Mouse (Mus musculus) embryo, embryonic 9.5 days (tissue): ENCODE results near the gene Rhoh.

Source experiments
- DNase-seq: peaks from one replicate; pipeline ENCODE4 v3.0.0-alpha.2; 2017; ENCODE audit errors: extremely low spot score

Gene Rhoh

DNA sequence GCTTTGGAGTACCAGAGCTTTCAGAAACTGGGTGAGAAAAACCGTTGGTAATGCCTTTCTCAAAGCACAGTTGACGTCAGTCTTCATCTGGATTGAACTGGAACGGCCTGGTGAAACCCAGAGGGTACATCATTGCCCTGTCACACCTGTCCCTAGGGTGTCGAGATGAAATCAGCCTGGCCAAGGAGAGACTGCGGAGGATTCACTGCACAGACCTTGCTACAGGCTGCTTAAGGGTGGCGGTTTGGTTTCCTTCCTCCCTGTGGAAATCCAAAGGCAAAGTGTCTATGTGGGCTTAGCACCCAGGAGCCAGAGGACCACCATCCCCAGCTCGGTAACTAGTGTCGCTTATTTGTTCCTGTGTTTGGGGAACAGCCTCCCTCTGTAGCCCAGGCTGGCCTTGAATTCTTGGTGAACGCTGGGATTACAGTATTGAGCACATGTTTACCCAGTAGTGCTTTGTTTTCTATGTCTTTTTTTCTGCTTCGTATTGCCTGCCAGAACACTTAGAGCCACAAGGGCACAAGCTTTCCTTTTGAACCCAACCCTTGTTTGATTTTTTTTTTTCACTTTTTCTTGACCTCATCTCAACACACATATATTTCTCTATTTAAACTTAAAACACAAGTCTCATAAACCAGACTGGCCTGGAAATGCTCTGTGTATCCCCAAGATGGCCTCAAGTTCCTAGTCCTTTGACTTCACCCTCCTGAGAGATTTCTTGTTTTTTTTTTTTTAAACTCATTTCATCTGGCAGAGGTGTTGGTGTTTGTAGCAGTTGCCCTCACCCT is at the start of gene Rhoh:
Gene Rhoh, plus strand, starts transcription at position 60 of the 791 bp plus-strand sequence.
- DNase-seq, result no peak

GRCm38 (mm10) chr5:65823601-65824133 is 37.3 kb upstream of the Rhoh start:
- DNase-seq, result no peak

GRCm38 (mm10) chr5:65826476-65826875 is 34.5 kb upstream of the Rhoh start:
- DNase-seq, result no peak

GRCm38 (mm10) chr5:65827102-65827501 is 33.9 kb upstream of the Rhoh start:
- DNase-seq, result no peak

GRCm38 (mm10) chr5:65828261-65828660 is 32.8 kb upstream of the Rhoh start:
- no peak for DNase-seq

- no peak for DNase-seq
Measured at GRCm38 (mm10) chr5:65829059-65829458, 32.0 kb upstream of the Rhoh start.

- no peak for DNase-seq
Measured at GRCm38 (mm10) chr5:65831917-65832618, 28.9 kb upstream of the Rhoh start.

DNA sequence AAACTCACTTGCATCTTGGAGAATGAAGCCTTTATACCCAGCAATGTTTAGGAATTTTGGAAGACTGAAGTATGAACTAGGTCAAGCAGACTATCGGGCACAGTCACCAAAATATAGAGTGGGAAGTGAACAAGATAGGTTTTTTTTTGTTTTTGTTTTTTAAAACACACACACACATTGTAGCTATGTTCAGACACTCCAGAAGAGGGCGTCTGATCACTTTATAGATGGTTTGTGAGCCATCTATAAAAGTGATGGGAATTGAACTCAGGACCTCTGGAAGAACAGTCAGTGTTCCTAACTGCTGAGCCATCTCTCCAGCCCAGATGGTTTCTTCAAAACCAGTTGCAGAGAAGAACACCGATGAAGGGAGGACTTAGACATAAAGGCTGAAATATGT is 27.9 kb upstream of the Rhoh start:
- DNase-seq, result no peak

DNA sequence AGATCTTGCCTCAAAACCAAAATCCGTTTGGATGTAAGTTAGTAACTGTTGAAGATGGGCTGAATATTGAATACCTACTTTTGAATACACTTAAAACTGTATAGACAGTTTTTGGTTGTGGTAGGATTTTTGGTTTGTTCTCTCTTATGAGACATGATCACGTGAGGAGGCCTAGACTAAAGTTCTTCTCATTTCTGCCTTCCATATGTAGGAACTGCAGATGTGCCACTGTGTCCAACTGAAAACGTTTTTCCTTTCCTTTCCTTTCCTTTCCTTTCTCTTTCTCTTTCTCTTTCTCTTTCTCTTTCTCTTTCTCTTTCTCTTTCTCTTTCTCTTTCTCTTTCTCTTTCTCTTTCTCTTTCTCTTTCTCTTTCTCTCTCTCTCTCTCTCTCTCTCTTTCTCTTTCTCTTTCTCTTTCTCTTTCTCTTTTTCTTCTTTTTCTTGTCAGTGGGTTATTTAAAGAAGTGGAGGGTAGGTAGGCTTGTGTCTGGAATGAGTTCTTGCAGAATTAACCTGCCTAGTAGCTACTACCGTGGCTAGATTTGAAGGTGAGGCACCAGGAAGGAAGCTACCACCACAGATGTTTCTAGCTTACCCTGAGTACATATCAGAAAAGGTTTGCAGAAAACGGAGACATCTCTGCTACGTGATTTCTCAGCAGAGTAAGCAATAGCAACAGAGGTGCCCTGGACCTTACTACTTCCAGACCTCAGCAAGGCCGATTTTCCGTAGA is 27.1 kb upstream of the Rhoh start:
- DNase-seq, result no peak

DNA sequence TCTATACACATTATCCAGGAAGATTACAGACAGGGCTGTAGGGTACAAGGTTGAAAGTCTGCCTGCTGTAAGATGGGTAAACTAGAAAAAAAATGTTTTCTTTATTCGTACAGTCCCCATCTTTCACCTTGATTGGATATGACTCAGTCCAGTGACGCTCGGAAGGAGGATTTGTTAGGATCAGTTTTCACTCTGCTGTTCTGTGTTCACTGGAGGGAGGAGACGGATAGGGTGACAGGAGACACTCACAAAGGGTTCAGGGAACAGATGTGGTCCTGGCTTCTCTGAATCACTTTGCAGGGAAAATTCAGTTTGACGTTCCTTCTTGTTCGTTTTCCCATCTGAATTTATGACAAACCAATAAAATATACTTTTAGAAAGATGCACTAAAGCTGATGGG is 23.0 kb upstream of the Rhoh start:
- no peak for DNase-seq

- no peak for DNase-seq
Measured at GRCm38 (mm10) chr5:65842947-65843346, 18.1 kb upstream of the Rhoh start.

GRCm38 (mm10) chr5:65846534-65846933 is 14.5 kb upstream of the Rhoh start:
- DNase-seq, result no peak

GRCm38 (mm10) chr5:65846958-65847357 is 14.1 kb upstream of the Rhoh start:
- DNase-seq, result no peak

DNA sequence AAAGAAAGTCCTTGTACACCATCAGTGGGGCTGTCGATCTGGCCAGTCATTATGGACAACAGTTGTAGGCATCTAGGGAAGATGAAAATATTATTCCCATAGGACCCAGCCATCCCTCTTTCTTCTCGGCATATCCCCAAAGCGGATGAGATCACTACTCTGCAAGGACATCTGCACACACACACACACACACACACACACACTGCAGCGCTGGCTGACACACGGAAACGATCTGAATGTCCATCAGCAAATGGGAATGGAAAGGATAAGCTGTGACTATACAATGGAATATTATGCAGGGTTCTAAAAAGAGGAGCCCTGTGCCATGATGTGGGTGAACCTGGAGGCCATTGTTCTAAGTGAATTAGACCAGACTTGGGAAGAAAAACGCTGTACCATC is 13.4 kb upstream of the Rhoh start:
- no peak for DNase-seq

GRCm38 (mm10) chr5:65850765-65851164 is 10.2 kb upstream of the Rhoh start:
- DNase-seq, result no peak

- DNase-seq, result no peak
Measured at GRCm38 (mm10) chr5:65854786-65855191, 6.2 kb upstream of the Rhoh start.

- no peak for DNase-seq
Measured at GRCm38 (mm10) chr5:65855571-65855970, 5.4 kb upstream of the Rhoh start.

GRCm38 (mm10) chr5:65856591-65857411 is 4.2 kb upstream of the Rhoh start:
- DNase-seq, result no peak

DNA sequence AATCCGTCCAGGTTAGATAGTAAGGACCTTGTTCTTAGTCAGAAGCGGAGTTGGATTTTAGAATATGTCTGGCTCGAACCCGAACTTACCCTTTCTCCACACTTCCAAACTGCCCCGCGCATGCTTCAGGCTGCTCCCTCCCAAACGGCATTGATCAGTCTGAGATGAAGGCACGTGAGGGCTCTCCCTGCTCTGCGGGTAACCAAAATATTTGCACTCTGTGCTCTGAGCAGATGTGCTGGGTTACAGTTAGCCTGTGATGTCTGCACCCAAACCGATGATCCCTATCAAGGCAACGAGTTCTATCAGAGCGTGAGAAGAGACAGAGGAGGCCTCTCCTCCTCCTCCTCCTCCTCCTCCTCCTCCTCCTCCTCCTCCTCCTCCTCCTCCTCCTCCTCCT is 3.1 kb upstream of the Rhoh start:
- DNase-seq, result no peak

- DNase-seq, result no peak
Measured at GRCm38 (mm10) chr5:65858355-65858754, 2.7 kb upstream of the Rhoh start.

DNA sequence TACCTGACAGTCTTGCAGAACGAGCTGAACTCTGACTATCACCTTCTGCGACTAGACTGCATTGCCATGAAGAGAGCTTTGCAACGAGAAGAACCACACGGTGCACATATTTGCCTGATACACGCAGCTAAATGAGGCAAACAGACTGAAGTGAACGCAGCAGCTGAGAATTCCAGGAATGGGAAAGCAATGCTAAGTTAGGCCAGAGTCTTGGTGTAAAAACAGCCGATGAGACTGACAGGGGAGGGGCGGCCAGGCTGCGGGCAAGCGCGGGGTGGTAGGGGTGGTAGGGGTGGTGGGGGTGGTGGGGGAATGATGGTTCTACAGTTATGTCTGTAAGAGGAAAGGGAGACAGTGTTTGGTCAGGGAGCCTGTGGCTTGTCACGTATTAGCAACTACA is 2.1 kb upstream of the Rhoh start:
- no peak for DNase-seq

DNA sequence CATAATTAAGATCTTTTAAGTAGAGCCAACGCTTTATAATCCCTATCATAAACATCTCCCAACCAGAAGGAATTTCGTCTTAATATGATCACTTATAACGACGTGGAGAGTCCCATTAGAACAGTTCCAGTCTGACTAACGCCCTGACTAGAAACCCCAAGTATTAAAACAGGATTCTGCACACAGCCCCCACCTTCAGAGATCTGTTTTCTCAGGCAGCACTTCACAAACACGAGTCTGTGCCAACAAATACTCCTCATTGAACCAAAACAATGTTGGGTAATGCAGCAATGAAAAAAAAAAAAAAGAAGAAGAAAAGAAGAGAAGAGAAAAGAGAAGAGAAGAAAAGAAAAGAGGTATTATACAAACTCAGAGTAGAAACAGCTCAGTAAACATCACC is 1.6 kb upstream of the Rhoh start:
- no peak for DNase-seq
